Mouse (Mus musculus) adrenal gland, adult 18-20 months (tissue): ENCODE measurements around the gene Med16. TPM values are rescaled to one million over a fixed set of nuclear protein-coding genes. Genes with fewer than 3 reads are reported as not detected.

Experiments
- DNase-seq, 2 experiments: peaks; one replicate each; pipeline ENCODE4 v3.0.0; 2021 to 2022; ENCODE audit warnings: low spot score in 2 of 2
- total RNA-seq, 2 experiments: library from RNA; stranded (reverse); gene quantifications; 1 replicate in 1 of 2; 2 replicates in 1 of 2; pipeline ENCODE4 v1.2.3; 2021

The Med16 gene
- total RNA-seq, 2 experiments from 2014 or later = 32.7 to 40.7 TPM

DNA sequence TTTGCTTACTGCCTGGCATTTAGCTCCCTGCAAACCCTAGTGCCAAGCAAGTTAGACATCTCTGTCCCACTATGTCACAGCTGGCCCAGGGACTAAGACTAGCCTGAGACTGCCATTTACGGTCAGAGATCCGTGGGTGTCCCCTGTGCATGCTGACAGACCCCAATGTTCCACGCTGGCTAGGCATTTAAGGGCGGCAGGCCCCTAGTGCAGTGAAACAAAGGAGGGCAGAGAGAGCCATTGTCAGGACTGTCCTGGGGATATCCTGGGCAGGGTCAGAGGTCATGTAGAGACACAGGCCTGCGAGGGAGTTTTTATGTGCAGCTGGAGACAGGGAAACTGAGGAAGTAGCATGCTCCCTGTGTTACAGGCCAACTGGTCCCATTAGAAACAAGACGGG is 25.1 kb upstream of the Med16 start:
- DNase-seq = no peak

DNA sequence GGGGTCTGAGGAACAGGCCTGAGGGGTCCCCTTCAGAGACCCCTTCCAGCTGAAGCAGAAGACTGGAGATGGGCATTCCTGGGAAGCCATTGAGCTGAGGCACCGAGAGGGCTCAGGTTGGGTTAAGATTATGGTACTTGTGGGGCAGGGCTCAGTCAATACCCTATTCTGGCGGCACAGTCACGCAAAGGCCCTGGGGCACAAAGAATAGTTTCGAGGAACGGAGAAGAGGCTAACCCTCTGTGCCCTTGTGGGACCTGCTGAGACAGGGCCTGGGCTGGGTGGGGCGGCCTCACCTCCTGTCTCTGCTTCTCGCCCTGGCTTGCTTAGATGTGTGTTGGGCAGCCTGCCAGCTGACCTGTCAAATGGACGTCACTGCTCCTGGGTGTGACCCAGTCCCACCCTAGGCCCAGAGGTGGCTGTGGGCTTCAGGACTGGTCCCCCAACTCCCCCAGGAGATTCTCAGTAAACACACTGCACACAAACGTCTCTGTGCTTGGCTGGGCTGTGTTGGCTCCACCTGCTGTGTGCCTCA is 24.5 kb upstream of the Med16 start:
- no peak for DNase-seq

GRCm38 (mm10) chr10:79932736-79933135 is 24.0 kb upstream of the Med16 start:
- DNase-seq = no peak

DNA sequence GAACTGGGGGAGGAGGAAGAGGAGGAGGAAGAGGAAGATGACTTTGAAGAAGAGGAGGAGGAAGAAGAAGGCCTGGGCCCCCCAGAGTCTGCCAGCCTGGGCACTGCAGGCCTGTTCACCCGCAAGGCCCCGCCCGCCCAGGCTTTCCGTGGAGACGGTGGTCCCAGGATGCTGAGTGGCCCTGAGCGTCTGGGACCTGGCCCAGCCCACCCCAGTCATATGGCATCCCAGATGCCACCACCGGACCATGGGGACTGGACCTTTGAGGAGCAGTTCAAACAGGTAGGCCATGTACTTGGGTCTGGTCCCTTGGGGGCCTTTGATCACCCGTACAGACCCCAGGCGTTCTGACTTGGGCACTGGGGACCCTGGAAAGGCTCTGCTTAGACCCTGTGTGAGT is 23.1 kb upstream of the Med16 start:
- DNase-seq = no peak

DNA sequence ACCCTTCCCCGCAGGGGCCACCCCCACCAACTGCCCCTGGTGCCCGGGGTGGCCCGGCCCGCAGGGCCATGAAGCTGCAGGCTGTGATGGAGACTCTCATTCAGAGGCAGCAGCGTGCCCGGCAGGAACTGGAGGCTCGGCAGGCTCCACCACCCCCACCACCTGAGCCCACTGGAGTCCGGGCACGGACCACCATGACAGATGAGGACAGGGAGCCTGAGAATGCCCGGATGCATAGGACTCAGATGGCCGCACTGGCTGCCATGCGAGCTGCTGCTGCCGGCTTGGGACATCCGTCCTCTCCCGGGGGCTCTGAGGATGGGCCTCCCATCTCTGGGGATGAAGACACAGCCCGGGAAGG is 22.1 kb upstream of the Med16 start:
- DNase-seq = no peak

GRCm38 (mm10) chr10:79929967-79930825 is 21.5 kb upstream of the Med16 start:
- no peak for DNase-seq

DNA sequence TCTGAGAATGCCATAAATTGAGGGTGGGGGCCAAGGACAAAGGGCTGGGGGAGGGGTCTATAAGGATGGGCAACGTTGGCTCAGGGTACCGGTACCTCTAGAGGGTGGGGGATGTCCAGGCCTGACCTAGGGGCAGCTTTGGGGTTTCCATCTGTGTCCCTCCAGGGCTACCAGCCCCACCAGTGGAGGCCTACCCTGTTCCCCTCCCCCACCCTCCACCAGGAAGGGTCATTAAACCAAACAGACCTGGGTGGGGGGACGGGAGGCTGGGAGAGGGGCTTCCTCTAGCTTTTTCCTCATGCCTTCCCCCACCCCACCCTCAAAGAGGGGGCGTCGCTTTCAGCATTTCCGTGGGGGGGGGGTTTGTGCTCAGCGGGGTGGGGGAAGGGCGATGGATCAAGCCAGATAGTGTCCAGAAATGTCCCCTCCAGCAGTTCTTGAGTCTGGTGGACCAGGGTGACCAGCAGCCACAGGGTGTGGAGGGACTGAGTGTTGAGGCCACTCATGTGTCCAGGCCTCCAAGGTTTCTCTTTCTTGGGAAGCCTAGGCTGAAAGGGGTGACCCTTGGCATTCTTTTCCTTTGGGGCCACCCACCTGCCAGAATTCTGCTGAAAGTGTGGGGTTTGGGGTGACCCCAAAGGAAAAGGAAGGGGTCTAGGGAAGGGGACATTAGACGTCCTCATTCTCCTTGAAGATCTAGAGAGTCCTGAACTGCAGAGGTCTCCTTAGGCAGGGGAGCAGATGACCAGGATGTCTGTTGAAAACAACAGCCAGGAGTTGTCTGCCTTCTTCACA is 20.4 kb upstream of the Med16 start:
- no peak for DNase-seq

GRCm38 (mm10) chr10:79928030-79928694 is 19.4 kb upstream of the Med16 start:
- DNase-seq = peak; percentile 40 to 61

GRCm38 (mm10) chr10:79927324-79928029 is 18.8 kb upstream of the Med16 start:
- peak in 1 of 2 experiments; percentile 53 for DNase-seq

DNA sequence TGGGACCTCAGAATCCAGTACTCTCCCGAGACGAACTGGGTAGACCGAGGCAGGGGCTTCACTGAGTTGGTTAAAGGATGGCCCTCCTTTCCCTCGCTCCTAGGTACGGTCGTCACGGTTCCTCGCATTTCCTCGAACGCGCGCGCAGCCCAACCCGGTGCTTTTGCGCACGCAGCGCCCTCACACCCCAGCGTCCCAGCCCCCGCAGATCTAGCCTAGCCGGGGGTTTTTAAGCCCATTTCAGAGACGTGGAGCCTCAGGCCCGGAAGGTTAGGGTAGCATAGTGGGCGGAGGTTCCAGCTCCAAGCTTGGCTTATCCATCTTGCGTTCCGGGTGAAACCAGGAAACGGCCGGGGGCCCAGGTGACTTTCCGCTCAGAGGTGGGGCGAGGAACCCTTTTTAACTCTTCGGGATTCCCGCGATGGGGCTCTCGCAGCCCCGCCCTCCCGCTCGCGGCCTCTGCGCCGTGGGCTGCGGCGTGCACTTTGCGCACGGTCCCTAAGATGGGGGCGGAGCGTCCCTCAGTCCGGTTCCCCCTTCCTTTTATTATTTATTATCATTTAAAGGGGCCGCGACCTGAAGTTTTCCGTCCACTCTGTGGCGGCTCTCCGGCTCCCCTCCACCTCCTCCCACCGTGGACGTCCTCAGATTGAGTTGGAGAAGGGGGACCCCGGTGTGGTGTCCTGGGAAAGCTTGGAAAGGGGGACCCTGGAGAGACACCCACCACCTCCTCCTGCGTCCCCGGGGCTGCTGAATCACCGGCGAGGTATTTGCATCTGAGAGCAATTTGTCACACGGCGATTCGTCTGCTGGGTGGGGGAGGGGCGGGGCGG is 18.0 kb upstream of the Med16 start, which contains the start of gene Arid3a:
Gene Arid3a (plus strand): TSS at position 553 of the 833 bp plus-strand sequence.
- DNase-seq = peak; percentile 86 to 89

- no peak for DNase-seq
Measured at GRCm38 (mm10) chr10:79925785-79926490, 17.2 kb upstream of the Med16 start.

GRCm38 (mm10) chr10:79924998-79925784 is 16.5 kb upstream of the Med16 start:
- DNase-seq = peak; percentile 96 to 97

DNA sequence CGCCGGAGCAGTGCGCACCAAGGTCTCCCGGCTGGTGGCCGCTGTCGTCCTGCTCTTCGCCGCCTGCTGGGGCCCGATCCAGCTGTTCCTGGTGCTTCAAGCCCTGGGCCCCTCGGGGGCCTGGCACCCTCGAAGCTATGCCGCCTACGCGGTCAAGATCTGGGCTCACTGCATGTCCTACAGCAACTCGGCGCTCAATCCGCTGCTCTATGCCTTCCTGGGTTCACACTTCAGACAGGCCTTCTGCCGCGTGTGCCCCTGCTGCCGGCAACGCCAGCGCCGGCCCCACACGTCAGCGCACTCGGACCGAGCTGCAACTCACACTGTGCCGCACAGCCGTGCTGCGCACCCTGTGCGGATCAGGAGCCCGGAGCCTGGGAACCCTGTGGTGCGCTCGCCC is 12.8 kb upstream of the Med16 start:
- no peak for DNase-seq

- DNase-seq = no peak
Measured at GRCm38 (mm10) chr10:79920958-79921535, 12.3 kb upstream of the Med16 start, which contains the start of gene R3hdm4. Gene R3hdm4, minus strand, starts transcription at chr10:79921208.

DNA sequence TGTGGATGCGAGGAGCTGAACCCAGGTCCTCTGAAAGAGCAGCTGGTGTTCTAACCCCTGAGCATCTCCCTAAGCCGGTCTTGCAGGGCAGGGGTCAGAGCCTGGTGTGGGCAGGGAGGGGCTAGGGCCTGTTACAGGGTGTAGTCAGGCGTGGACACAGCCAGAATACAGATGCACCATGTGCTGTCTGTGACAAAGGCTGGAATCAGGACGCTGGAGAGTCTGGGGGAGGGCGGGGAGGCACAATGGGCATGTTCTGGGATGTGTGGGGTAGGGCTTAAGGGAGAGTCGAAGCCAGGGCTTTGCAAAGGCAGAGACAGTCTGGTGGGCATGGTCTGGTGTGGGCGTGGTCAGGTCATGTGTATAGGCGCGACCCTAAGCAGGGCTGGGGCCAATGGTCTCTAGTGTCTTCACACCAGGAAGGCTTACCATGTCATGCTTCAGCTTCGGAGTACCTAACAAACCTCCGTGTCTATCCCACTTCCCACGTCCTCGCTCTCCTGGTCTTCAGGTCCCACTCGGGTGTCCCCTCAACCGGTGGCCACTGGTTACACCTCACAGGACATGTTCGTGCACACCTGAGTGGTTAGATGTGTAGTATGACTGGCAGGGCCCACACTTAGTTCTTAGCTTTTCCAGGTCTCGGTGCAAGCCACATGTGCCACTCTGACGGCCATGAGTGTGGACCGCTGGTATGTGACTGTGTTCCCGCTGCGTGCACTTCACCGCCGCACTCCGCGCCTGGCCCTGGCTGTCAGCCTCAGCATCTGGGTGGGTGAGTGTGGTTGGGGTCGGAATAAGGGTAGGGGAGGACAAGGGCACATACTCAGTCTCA is 11.6 kb upstream of the Med16 start:
- DNase-seq = no peak

GRCm38 (mm10) chr10:79919251-79919849 is 10.6 kb upstream of the Med16 start:
- no peak for DNase-seq
